Mouse (Mus musculus) cerebellum, adult 9-11 months (tissue): Measurements from ENCODE around the gene Kcnb1.
"Not testable (repeated sequence)": the region's sequence is repeated elsewhere in the genome, so short reads cannot be mapped to it uniquely, and the experiment has no call there.

ENCODE experiments used
- DNase-seq: peaks from one replicate; pipeline ENCODE4 v3.0.0; 2022

Kcnb1 gene

DNA sequence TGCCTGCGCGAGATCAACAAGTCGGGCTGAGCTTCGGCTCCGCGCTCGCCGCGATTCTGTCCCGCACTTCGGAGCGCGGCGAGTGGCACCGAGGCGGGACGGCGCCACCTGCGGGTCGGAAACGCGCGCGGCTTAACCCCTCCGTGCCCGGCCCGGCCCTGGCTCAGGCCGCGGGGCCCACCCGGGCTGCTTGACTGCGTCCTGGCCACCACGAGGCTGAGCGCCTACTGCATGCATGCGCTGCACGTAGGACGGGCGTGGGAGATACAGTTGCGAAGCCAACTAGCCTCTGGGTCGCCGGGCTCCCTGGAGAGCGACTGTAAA, at the start of gene Kcnb1:
Kcnb1 (minus strand) TSS at position 80 of the 324 bp plus-strand sequence.
- peak; percentile 57 for DNase-seq

- DNase-seq, result no peak
These were observed 49.3 kb upstream of the Kcnb1 start for GRCm38 (mm10) chr2:167239262-167239661.

- DNase-seq, result no peak
These were observed 47.3 kb upstream of the Kcnb1 start for GRCm38 (mm10) chr2:167237224-167237623.

- DNase-seq, result no peak
These were observed 46.2 kb upstream of the Kcnb1 start for GRCm38 (mm10) chr2:167236174-167236573.

GRCm38 (mm10) chr2:167235338-167236018, 45.5 kb upstream of the Kcnb1 start:
- DNase-seq, result no peak

DNA sequence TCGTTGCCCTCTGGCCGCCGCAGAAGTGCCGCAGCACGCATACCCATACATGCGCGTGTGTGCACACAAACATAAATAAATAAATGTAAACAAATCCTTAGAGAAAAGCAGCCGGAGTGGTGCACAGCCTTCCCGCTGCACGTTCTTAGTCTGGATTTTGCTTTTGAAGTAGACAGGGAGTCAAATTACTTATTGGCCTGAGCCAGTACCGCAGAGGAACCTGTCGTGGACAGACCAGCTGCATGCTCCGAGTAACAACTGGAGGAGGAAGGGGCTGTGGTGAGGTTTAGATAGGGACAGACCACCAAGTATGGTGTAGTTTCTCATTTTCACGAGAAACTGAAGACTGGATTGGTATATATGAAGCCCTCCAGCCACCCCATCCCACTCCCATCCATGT, 43.8 kb upstream of the Kcnb1 start:
- no peak for DNase-seq

- DNase-seq, result no peak
These were observed 43.0 kb upstream of the Kcnb1 start for GRCm38 (mm10) chr2:167233009-167233335.

DNA sequence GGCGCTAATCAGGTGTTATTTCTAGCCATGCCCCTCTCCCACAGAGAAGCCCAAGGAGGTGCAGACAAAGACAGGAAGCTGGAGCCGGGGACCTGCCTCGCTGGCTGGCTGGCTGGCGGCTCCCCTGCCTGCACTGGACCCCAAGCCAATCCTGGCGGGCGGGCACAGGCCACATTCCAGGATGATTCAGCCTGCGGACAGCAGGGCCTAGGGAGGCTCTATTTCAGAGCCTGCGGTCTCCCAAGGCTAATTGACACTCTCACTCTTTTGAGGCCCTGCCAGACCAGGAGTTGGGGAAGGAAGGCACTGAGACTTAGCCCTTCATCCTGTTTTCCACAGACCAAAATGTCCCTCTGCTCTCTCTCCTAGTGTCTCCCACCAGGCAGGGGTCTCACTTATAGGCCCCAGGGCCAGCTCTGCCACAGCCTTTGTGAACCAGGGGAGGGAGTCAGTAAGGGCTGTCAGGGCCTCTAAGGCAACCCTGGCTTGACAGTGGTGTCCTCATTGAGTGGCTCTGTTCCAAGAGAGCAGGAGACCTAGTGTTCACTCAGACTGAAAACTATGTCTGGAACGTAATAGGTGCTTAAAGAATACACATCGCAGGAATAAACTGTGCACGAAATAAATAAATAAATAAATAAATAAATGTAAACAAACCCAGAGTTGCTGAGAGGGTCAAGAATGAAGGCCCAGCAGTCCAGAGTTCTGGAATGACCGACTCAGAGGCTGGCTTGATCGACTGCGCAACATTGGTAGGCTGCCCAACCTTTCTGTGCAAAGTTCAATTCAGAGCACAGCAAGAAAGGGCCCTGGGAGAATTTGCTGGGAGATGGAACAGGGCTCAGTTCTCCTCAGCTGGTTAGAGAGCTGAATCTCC, 42.4 kb upstream of the Kcnb1 start:
- no peak for DNase-seq

- no peak for DNase-seq
These were observed 40.6 kb upstream of the Kcnb1 start for GRCm38 (mm10) chr2:167230554-167230953.

- DNase-seq, result no peak
These were observed 35.0 kb upstream of the Kcnb1 start for GRCm38 (mm10) chr2:167224937-167225336.

DNA sequence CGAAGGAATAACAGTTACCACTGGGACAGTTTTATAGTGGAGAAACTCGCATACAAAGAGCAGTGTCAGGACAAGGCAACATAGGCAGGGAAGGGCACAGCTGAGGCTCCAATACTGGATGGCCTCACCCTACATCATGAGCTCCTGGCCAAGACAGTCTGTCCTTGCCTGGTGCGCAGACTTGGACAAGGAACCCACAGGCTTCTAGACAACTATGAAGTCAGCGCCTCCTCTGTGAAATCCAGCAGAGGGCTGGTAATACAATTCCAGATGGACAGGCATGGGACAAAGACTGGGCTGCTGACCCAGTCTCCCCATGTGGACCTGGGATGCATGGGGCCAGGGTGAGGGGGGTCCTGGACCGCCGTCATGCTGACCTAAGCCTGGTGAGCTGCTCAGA, 34.2 kb upstream of the Kcnb1 start:
- no peak for DNase-seq

- peak; percentile 71 for DNase-seq
These were observed 32.2 kb upstream of the Kcnb1 start for GRCm38 (mm10) chr2:167222152-167222551.

GRCm38 (mm10) chr2:167221159-167221845, 31.3 kb upstream of the Kcnb1 start:
- DNase-seq, result no peak

DNA sequence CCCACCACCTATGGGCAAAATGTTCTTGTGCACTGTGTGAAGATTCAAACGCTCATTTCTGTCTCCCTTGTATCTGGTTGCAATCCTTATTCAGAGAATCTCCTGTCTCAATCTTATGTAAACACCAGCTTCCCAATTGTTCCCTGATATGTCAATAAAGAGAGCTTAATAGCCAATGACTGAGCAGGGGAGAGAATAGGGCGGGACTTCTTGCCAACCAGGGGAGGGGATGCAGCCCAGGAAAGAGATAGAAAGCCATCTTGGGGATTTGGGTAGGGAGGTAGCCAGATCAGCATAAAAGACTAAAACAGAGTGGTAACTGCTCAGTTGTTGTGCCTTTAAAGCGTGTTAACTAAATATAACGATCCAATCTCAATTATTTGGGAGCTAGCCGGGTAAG, 30.8 kb upstream of the Kcnb1 start:
- DNase-seq, result no peak

GRCm38 (mm10) chr2:167219154-167219775, 29.3 kb upstream of the Kcnb1 start:
- peak; percentile 78 for DNase-seq

DNA sequence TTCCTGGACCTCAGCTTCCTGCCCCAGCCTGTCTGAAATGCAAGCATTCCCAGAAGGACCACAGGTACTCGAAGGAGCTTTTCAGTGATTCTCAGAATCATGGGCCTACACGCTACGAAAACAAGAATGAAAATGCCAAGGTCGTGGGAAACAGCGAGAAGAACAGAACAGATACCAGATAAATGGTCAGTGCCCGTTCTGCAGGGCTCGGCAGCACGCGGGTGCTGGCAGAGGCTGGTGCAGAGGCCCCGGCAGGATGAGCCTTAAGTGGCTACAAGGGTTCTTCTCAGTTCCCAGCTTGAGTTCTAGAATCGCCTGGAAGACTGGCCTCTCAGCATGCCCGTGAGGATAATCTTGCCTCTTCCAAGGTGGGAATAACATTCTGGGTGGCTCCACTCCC, 23.7 kb upstream of the Kcnb1 start:
- DNase-seq, result no peak

GRCm38 (mm10) chr2:167213076-167213475, 23.1 kb upstream of the Kcnb1 start:
- DNase-seq, result no peak

- no peak for DNase-seq
These were observed 22.6 kb upstream of the Kcnb1 start for GRCm38 (mm10) chr2:167212551-167212950.

DNA sequence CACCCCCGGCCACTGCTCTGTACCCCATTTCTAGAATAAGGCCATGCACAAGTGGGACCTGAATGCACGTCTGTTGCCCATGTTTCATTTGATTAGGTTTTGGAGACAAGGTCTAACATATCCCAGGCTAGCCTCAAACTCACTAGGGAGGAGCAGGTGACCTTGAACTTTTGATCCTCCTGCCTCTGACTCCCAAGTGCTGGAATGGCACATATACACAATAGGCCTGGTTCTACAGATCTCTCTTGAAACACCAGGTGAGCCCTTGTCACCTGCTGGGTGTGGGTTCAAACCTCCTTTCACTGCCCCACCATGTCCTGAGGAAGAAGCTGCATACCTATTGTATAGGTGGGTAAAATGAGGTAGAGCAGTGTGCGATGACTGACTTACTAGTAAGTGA, 22.1 kb upstream of the Kcnb1 start:
- no peak for DNase-seq

GRCm38 (mm10) chr2:167209900-167210299, 19.9 kb upstream of the Kcnb1 start:
- DNase-seq, result peak; percentile 81

- DNase-seq, result no peak
These were observed 19.0 kb upstream of the Kcnb1 start for GRCm38 (mm10) chr2:167208984-167209383.

DNA sequence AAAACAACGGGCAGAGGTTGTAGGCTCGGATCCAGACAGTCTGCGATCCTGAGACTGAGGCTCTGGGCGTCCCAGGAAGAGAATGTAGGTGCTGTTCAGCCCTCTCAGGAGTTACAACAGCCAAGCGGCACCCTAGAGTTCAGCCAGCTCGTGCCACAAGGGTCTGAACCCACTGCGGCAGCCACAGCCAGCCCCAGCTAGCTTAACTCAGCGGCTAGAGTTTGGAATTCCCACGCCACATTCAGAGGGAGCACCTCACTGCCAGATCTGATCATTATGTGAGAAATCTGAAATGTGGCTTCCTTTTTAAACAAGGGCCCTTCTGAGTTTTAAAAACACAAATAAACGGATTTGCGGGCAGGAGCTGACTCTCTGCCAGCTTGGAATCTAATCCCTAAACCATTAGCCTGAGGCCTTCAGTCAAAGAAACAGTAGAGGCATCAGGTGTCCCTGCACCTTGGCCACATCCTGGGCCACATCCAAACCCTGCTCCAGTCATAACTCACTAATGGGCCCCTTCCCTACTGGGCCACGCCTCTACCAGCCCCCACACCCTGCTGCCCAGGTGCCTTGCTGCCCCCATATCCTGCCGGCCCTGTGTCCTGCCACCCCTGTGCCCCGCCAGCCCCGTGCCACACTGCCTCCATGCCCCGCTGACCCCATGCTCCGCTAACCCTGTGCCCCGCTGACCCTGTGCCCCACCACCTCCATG, 16.1 kb upstream of the Kcnb1 start:
- no peak for DNase-seq

GRCm38 (mm10) chr2:167204686-167205085, 14.7 kb upstream of the Kcnb1 start:
- DNase-seq, result not testable (repeated sequence)
